Mouse (Mus musculus) embryonic facial prominence, embryonic 11.5 days (tissue): ENCODE measurements around the gene Abhd12b. TPM values are rescaled to one million over a fixed set of nuclear protein-coding genes. Genes with fewer than 3 reads are reported as not detected.

Source experiments
- ATAC-seq: fragments of 200-750 bp; cut with Nextera tagmentation; replicated peaks from 2 replicates; pipeline ENCODE4 v1.8.0; 2017; ENCODE audit warnings: low read depth; ENCODE audit not compliant: insufficient number of reproducible peaks, low FRiP score, low TSS enrichment
- DNase-seq: peaks from one replicate; pipeline ENCODE4 v3.0.0-alpha.2; 2015; ENCODE audit warnings: low spot score
- H3K27ac ChIP-seq: fragments of 300-500 bp; sonication (generic); replicated peaks from 2 replicates; pipeline ENCODE4 v1.5.1; 2014; ENCODE audit warnings: mild to moderate bottlenecking, low read depth, low read length, control low read depth
- H3K27me3 ChIP-seq: fragments of 300-500 bp; sonication (generic); 2 replicates; pipeline ENCODE4 v1.6.1; 2014; ENCODE audit warnings: mild to moderate bottlenecking, low read length, moderate library complexity, mixed read lengths; ENCODE audit not compliant: control insufficient read depth, insufficient read depth
- H3K36me3 ChIP-seq: fragments of 300-500 bp; sonication (generic); replicated peaks from 2 replicates; pipeline ENCODE4 v1.6.1; 2014; ENCODE audit warnings: low read depth, mild to moderate bottlenecking, low read length, moderate library complexity, mixed read lengths; ENCODE audit not compliant: control insufficient read depth, insufficient read depth
- H3K4me1 ChIP-seq: fragments of 300-500 bp; sonication (generic); 2 replicates; pipeline ENCODE4 v1.6.1; 2014; ENCODE audit warnings: low read length, mixed read lengths; ENCODE audit not compliant: control insufficient read depth, insufficient read depth
- H3K4me2 ChIP-seq: fragments of 300-500 bp; sonication (generic); 2 replicates; pipeline ENCODE4 v1.6.1; 2014; ENCODE audit warnings: low read depth, mild to moderate bottlenecking, control low read depth, low read length, moderate library complexity
- H3K4me3 ChIP-seq: fragments of 300-500 bp; sonication (generic); 2 replicates; pipeline ENCODE4 v1.5.1; 2014; ENCODE audit warnings: low read depth, low read length, control low read depth
- H3K9ac ChIP-seq: fragments of 300-500 bp; sonication (generic); replicated peaks from 2 replicates; pipeline ENCODE4 v1.6.1; 2014; ENCODE audit warnings: mild to moderate bottlenecking, control low read depth, low read length
- H3K9me3 ChIP-seq: fragments of 300-500 bp; sonication (generic); replicated peaks from 2 replicates; pipeline ENCODE4 v1.6.1; 2016; ENCODE audit warnings: mild to moderate bottlenecking, low read length, inconsistent platforms, mixed read lengths; ENCODE audit not compliant: control insufficient read depth
- WGBS: fragments of 180-500 bp; shearing (Covaris S2); extraction: QIAGEN DNeasy Blood & Tissue Kit; methylation state at CpG from one replicate; pipeline ENCODE4 v1.1.7; 2014; 5-methylcytosine and 5-hydroxymethylcytosine counted together
- polyA plus RNA-seq: library from polyadenylated mRNA; unstranded; fragments of >200 nt; fragmentation: Nextera tagmentation; extraction: Ambion mirVana; gene quantifications from 2 replicates; pipeline ENCODE4 v1.2.1, GENCODE M21; 2014

Gene Abhd12b
- polyA plus RNA-seq, result 0.32 TPM in 1 of 2 replicates, not detected in the other

DNA sequence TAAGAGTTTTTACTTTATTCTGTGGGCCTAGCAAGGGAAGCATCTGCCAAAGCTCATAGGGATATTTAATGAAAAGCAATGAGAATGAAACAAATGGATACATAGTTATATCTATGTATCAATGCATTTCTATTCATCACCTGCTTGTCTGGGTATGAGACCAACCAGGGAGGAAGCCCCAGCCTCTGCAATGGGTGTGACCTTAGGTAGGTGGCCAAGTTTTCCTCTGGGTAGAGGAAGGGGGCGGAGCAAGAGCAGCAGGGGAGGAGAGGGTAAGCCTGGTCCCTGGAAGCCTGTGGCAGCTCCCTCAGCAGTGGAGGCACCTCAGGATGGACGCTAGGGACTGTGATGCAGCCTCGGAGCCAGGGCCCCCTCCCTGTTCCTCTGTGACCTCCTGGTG, at the start of gene Abhd12b:
TSS of gene Abhd12b (plus strand) at position 301 of the 400 bp plus-strand sequence.
- no peak within 1 kb of the TSS for H3K4me2 ChIP-seq
- no peaks in the 10 kb centered on the region for H3K9me3 ChIP-seq
- no peak within 1 kb of the TSS for H3K4me3 ChIP-seq
- no peak within 1 kb of the TSS for H3K9ac ChIP-seq
- no peaks in the 10 kb centered on the region for H3K27me3 ChIP-seq
- ATAC-seq (no peak), DNase-seq (no peak)
- WGBS, result 58% methylated on average over 3 of the region's 3 CpGs
- H3K36me3 ChIP-seq, result no peaks in the 10 kb centered on the region
- no peaks in the 10 kb centered on the region for H3K4me1 ChIP-seq
- no peak within 1 kb of the TSS for H3K27ac ChIP-seq

DNA sequence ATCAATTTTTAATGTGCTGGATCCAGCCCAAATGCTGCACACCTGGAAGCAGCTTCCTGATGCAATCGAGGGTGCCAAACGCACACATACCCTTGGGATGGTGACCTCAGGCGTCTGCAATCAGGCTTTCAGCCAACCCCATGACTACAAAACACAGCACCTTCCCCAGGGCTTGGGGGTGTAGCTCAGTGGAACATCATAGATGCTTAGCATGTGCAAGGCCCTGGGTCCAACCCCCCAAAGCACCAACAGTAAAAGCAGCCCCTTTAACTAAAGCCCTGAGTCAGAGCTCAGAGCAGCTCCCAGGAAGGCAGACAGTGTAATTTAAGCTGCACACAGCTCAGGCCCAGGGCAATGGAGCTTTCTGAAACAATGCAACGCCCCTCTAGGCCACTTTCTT, 49.7 kb upstream of the Abhd12b start:
- ATAC-seq (peak; percentile 49; the same call in 1 of the 2 replicates), DNase-seq (no peak)
- Histone ChIP-seq H3K27me3 (no peaks in the 10 kb centered on the region), H3K4me3 (no peak overlapping the region), H3K9me3 (no peaks in the 10 kb centered on the region), H3K4me1 (no peaks in the 10 kb centered on the region), H3K4me2 (no peak overlapping the region), H3K9ac (no peak overlapping the region), H3K27ac (no peak overlapping the region), H3K36me3 (no peaks in the 10 kb centered on the region)
- 50% methylated on average over 4 of the region's 4 CpGs for WGBS

DNA sequence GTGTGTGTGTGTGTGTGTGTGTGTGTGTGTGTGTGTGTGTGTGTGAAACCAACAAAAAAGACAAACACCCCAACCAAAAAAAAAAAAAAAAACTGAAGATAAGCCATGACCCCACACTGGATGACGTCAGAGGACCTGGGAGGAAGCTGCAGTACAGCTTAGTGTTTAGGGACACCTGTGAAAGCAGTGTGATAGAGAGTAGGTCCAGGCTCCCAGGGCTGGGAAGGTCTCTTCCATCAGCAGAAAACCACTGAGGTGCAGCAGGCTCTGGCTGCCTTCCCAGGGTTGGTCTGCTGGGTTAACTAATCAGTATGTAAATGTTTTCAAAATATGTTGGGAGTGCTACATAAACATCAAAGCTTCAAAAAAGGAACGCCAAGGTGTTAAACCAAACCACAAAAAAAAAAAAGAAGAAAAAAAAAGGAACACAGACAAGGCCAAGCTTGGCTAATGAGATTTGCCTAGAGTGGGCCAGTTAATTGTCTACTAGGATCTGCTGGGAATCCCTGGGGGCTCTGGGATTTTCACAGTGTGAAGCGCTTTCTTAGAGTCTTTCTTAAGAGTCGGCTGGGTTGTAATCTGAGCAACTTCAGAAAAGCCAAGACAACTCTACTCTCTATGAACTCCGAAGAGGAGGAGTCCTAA, 49.0 kb upstream of the Abhd12b start:
- no peak overlapping the region for H3K27ac ChIP-seq
- WGBS, result 20% methylated on average over 5 of the region's 5 CpGs

DNA sequence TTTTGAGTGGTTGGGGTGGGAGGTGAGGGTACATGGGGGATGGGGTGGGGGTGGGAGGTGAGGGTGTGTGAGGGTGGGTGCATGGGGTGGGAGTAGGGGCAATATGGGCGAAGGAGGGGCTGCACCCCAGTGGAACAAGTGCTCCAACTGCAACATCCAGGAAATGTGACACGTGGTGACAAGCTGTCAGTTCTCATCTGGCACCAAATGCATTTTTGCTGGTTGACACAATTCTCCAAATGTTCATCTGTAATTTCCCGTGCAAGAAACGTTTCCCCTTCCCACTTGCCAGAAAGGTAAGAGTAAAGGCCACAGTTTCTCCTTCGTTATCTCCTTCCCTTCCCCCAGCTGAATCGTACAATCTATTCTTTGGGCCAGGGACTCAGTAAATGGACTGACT, 48.1 kb upstream of the Abhd12b start:
- Histone ChIP-seq H3K4me1 (peaks cover 3% of the 10 kb centered on the region; the same call in 1 of the 2 replicates), H3K9ac (no peak overlapping the region)
- 61% methylated on average over 6 of the region's 6 CpGs for WGBS

More for the DNA sequence above, 49.0 kb upstream of the Abhd12b start:
- H3K4me3 ChIP-seq, result no peak overlapping the region
- no peaks in the 10 kb centered on the region for H3K27me3 ChIP-seq
- H3K4me1 ChIP-seq, result no peaks in the 10 kb centered on the region
- no peaks in the 10 kb centered on the region for H3K9me3 ChIP-seq
- ATAC-seq (no peak), DNase-seq (no peak)
- no peaks in the 10 kb centered on the region for H3K36me3 ChIP-seq
- no peak overlapping the region for H3K9ac ChIP-seq
- H3K4me2 ChIP-seq, result no peak overlapping the region

DNA sequence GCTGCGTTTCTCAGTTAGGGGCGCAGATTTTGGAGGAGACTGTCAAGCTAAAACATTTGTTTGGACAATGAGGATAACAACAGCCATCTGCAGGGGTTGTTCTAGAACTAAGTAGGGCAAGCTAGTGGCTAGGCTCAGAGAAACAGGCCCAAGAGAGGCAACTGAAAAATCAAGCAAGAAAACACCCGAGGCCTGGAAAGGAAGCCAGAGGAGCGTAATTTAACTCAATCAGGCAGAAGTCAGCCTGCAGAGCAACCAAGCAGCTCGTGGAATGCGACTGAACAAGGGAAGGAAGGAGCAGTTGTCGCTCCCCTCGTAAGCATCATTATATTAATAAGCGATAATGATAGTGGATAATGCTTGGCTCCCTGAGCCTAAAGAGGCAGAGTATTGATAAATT, 47.4 kb upstream of the Abhd12b start:
- ATAC-seq (no peak), DNase-seq (no peak)
- Histone ChIP-seq H3K4me3 (no peak overlapping the region), H3K4me1 (peaks cover 3% of the 10 kb centered on the region; the same call in 1 of the 2 replicates), H3K4me2 (no peak overlapping the region), H3K27me3 (no peaks in the 10 kb centered on the region; the same call in 1 of the 2 replicates), H3K9ac (no peak overlapping the region), H3K27ac (no peak overlapping the region), H3K9me3 (no peaks in the 10 kb centered on the region), H3K36me3 (no peaks in the 10 kb centered on the region)
- WGBS, result 46% methylated on average over 9 of the region's 9 CpGs

More for the DNA sequence above, 48.1 kb upstream of the Abhd12b start:
- no peaks in the 10 kb centered on the region; the same call in 1 of the 2 replicates for H3K27me3 ChIP-seq
- no peaks in the 10 kb centered on the region for H3K9me3 ChIP-seq
- H3K4me2 ChIP-seq, result no peak overlapping the region
- ATAC-seq, result no peak
- no peak for DNase-seq
- H3K27ac ChIP-seq, result no peak overlapping the region
- no peak overlapping the region for H3K4me3 ChIP-seq
- no peaks in the 10 kb centered on the region for H3K36me3 ChIP-seq

DNA sequence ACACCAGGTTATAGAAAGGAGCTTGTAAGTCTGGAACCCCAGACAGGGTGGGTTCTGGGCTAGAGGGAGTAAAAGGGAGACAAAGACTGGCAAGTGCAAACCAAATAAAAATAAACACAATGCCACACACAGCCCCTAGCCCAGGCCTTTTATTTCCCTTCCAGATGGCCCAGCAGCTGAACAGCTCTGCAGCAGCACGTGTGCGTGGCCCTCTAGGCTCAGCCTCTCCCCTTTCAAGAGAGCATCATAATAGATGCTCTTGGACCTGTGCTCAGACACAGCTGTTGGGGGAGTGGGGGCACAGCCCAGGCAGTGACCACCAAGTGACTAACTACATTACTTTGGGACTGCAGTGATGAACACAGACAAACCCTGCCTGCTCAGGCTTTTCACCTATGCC, 45.8 kb upstream of the Abhd12b start:
- DNase-seq, result no peak
- ATAC-seq, result no peak; the same call in 1 of the 2 replicates
- Histone ChIP-seq H3K9me3 (no peaks in the 10 kb centered on the region), H3K27me3 (no peaks in the 10 kb centered on the region; the same call in 1 of the 2 replicates), H3K4me3 (no peak overlapping the region), H3K9ac (no peak overlapping the region), H3K4me2 (no peak overlapping the region), H3K27ac (no peak overlapping the region), H3K4me1 (peaks cover 3% of the 10 kb centered on the region; the same call in 1 of the 2 replicates), H3K36me3 (no peaks in the 10 kb centered on the region)
- WGBS, result 24% methylated on average over 2 of the region's 2 CpGs

DNA sequence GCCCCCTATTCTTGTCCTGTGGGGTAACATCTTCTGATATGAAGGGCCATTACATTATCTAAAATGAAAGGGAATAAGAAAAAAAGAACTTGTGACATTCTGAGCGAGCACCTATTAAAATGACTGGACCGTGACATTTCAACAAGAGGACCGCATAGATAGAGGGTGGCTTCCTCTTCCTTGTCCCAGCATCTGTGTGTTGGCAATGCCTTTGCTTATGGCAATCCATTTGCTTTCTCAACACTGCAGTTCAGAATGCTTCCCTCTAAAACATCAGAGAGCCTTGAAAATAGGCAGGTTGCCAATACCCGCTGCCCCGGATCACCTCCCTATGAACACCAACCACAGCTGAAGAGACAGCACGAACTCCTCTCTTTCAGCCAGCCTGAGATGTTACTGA, 44.0 kb upstream of the Abhd12b start:
- peaks cover 3% of the 10 kb centered on the region; the same call in 1 of the 2 replicates for H3K4me1 ChIP-seq
- no peak for DNase-seq
- no peak overlapping the region for H3K9ac ChIP-seq
- H3K36me3 ChIP-seq, result no peaks in the 10 kb centered on the region
- no peaks in the 10 kb centered on the region; the same call in 1 of the 2 replicates for H3K27me3 ChIP-seq
- H3K27ac ChIP-seq, result no peak overlapping the region
- no peak for ATAC-seq
- no peaks in the 10 kb centered on the region for H3K9me3 ChIP-seq
- WGBS, result 71% methylated on average over 6 of the region's 6 CpGs
- peak overlapping the region; percentile 96; the same call in 1 of the 2 replicates for H3K4me2 ChIP-seq
- peak overlapping the region; percentile 83; the same call in 1 of the 2 replicates for H3K4me3 ChIP-seq

DNA sequence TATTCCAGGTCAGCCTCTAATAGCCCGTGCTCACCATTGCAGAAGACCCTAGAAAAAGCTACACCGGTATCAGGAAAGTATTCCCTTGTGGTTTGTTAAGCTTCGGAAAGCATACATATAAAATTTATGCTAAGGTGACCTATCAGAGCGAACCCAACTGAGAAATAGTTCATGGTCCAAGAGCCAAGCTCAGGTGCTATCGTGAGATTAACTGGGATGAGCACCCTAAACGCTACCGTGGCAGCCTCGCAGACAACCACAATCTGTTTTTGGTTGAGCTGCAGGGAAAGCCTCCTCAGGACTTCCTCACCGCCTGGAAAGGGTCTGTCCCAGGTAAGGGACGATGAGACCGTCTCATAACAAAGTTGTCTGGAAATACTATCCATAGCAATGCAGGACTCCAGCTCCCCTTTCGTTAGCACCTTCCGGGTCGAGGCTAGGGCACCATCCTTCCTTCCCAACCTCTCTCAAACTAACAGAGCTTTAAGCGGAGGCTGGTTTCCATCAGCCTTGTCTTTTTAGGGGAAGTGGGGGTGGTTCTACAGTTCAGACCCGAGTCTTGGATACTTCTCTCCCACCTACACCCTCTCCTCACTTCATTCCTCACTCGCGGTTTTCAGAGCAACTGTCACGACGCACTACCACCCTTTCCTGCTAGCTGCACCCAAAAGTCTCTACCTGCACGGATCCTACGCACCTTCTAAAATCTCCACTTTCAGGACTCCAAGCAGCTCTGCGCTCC, 43.4 kb upstream of the Abhd12b start:
- H3K4me3 ChIP-seq, result peak overlapping the region; percentile 83
- no peaks in the 10 kb centered on the region for H3K36me3 ChIP-seq
- H3K27me3 ChIP-seq, result no peaks in the 10 kb centered on the region; the same call in 1 of the 2 replicates
- H3K27ac ChIP-seq, result no peak overlapping the region
- DNase-seq (peak; percentile 43), ATAC-seq (no peak)
- H3K4me2 ChIP-seq, result peak overlapping the region; percentile 96
- peaks cover 3% of the 10 kb centered on the region; the same call in 1 of the 2 replicates for H3K4me1 ChIP-seq
- no peaks in the 10 kb centered on the region for H3K9me3 ChIP-seq
- WGBS, result 11% methylated on average over 23 of the region's 23 CpGs
- H3K9ac ChIP-seq, result peak overlapping the region; percentile 92
